Mouse (Mus musculus) forebrain, embryonic 15.5 days (tissue): ENCODE results near the gene Slc9a8. TPM values are rescaled to one million over a fixed set of nuclear protein-coding genes. Genes with fewer than 3 reads are reported as not detected.

Experiments
- ATAC-seq: fragments of 200-750 bp; cut with Nextera tagmentation; replicated peaks from 2 replicates; pipeline ENCODE4 v1.8.0; 2017; ENCODE audit warnings: mild to moderate bottlenecking, moderate TSS enrichment, moderate library complexity
- H3K27ac ChIP-seq: fragments of 300-500 bp; sonication (generic); replicated peaks from 2 replicates; pipeline ENCODE4 v1.5.1; 2015; ENCODE audit warnings: mild to moderate bottlenecking, inconsistent platforms
- H3K27me3 ChIP-seq: fragments of 300-500 bp; sonication (generic); 2 replicates; pipeline ENCODE4 v1.6.1; 2015; ENCODE audit warnings: inconsistent platforms
- H3K36me3 ChIP-seq: fragments of 300-500 bp; sonication (generic); 2 replicates; pipeline ENCODE4 v1.6.1; 2015; ENCODE audit warnings: mild to moderate bottlenecking, inconsistent platforms
- H3K4me1 ChIP-seq: fragments of 300-500 bp; sonication (generic); 2 replicates; pipeline ENCODE4 v1.6.1; 2015; ENCODE audit warnings: inconsistent platforms
- H3K4me2 ChIP-seq: fragments of 300-500 bp; sonication (generic); replicated peaks from 2 replicates; pipeline ENCODE4 v1.6.1; 2015; ENCODE audit warnings: mild to moderate bottlenecking, inconsistent platforms
- H3K4me3 ChIP-seq: fragments of 300-500 bp; sonication (generic); 2 replicates; pipeline ENCODE4 v1.5.1; 2015; ENCODE audit warnings: mild to moderate bottlenecking, inconsistent platforms
- H3K9ac ChIP-seq: fragments of 300-500 bp; sonication (generic); replicated peaks from 2 replicates; pipeline ENCODE4 v1.6.1; 2015; ENCODE audit warnings: mild to moderate bottlenecking, inconsistent platforms
- H3K9me3 ChIP-seq: fragments of 300-500 bp; sonication (generic); 2 replicates; pipeline ENCODE4 v1.6.1; 2016; ENCODE audit warnings: inconsistent platforms
- WGBS: fragments of 180-500 bp; shearing (Covaris S2); methylation state at CpG from one replicate; pipeline ENCODE4 v1.1.7; 2015; ENCODE audit warnings: mixed read lengths; 5-methylcytosine and 5-hydroxymethylcytosine counted together
- polyA plus RNA-seq: library from polyadenylated mRNA; unstranded; fragments of >200 nt; fragmentation: Nextera tagmentation; extraction: Ambion mirVana; gene quantifications from 2 replicates; pipeline ENCODE4 v1.2.1, GENCODE M21; 2015

Slc9a8 gene
- polyA plus RNA-seq, 1 experiment from 2014 or later, result 20.4 TPM

- Histone ChIP-seq H3K27me3 (no peaks in the 10 kb centered on the region), H3K27ac (no peak overlapping the region), H3K4me2 (no peak overlapping the region), H3K9ac (no peak overlapping the region), H3K4me3 (no peak overlapping the region), H3K9me3 (no peaks in the 10 kb centered on the region), H3K36me3 (peaks cover 27% of the 10 kb centered on the region), H3K4me1 (peaks cover 21% of the 10 kb centered on the region)
- ATAC-seq, result no peak
- WGBS, result 50% methylated on average over 2 of the region's 2 CpGs
Measured at GRCm38 (mm10) chr2:167478128-167478527, 56.6 kb downstream of the Slc9a8 start.

- Histone ChIP-seq H3K9me3 (no peaks in the 10 kb centered on the region), H3K27me3 (no peaks in the 10 kb centered on the region), H3K9ac (no peak overlapping the region), H3K27ac (no peak overlapping the region), H3K4me3 (no peak overlapping the region), H3K4me2 (no peak overlapping the region), H3K36me3 (peaks cover 30% of the 10 kb centered on the region), H3K4me1 (peaks cover 21% of the 10 kb centered on the region)
- ATAC-seq, result no peak
- WGBS, result 97% methylated on average over 1 of the region's 1 CpGs
Measured at GRCm38 (mm10) chr2:167479501-167479900, 58.0 kb downstream of the Slc9a8 start.

GRCm38 (mm10) chr2:167482681-167483080, 61.2 kb downstream of the Slc9a8 start:
- Histone ChIP-seq H3K27me3 (no peaks in the 10 kb centered on the region), H3K9ac (no peak overlapping the region), H3K4me2 (no peak overlapping the region), H3K36me3 (peaks cover 27% of the 10 kb centered on the region), H3K4me3 (no peak overlapping the region), H3K27ac (no peak overlapping the region), H3K9me3 (no peaks in the 10 kb centered on the region), H3K4me1 (peaks cover 22% of the 10 kb centered on the region)
- 86% methylated on average over 4 of the region's 4 CpGs for WGBS
- no peak for ATAC-seq

- Histone ChIP-seq H3K9me3 (no peaks in the 10 kb centered on the region), H3K27me3 (no peaks in the 10 kb centered on the region), H3K4me1 (peaks cover 23% of the 10 kb centered on the region), H3K4me2 (no peak overlapping the region), H3K4me3 (no peak overlapping the region), H3K9ac (no peak overlapping the region), H3K36me3 (peaks cover 27% of the 10 kb centered on the region), H3K27ac (no peak overlapping the region)
- 95% methylated on average over 27 of the region's 27 CpGs for WGBS
- no peak for ATAC-seq
Measured at GRCm38 (mm10) chr2:167483081-167483826, 61.7 kb downstream of the Slc9a8 start.

GRCm38 (mm10) chr2:167483827-167484410, 62.4 kb downstream of the Slc9a8 start:
- H3K9ac ChIP-seq, result no peak overlapping the region
- H3K9me3 ChIP-seq, result no peaks in the 10 kb centered on the region
- H3K4me2 ChIP-seq, result no peak overlapping the region
- no peaks in the 10 kb centered on the region for H3K27me3 ChIP-seq
- peaks cover 28% of the 10 kb centered on the region for H3K4me1 ChIP-seq
- H3K4me3 ChIP-seq, result no peak overlapping the region
- WGBS, result 93% methylated on average over 24 of the region's 24 CpGs
- peaks cover 27% of the 10 kb centered on the region for H3K36me3 ChIP-seq
- no peak for ATAC-seq
- H3K27ac ChIP-seq, result no peak overlapping the region

- 0 out of 2 replicates have a peak, but pooled peaks have one; percentile 6 for ATAC-seq
- peaks cover 27% of the 10 kb centered on the region for H3K36me3 ChIP-seq
- 96% methylated on average over 11 of the region's 11 CpGs for WGBS
- no peaks in the 10 kb centered on the region for H3K27me3 ChIP-seq
- peak overlapping the region; percentile 63; the same call in 1 of the 2 replicates for H3K27ac ChIP-seq
- no peak overlapping the region for H3K9ac ChIP-seq
- H3K4me3 ChIP-seq, result no peak overlapping the region
- peaks cover 28% of the 10 kb centered on the region for H3K4me1 ChIP-seq
- H3K9me3 ChIP-seq, result no peaks in the 10 kb centered on the region
- no peak overlapping the region for H3K4me2 ChIP-seq
Measured at GRCm38 (mm10) chr2:167484932-167485331, 63.4 kb downstream of the Slc9a8 start.

GRCm38 (mm10) chr2:167485501-167486377, 64.2 kb downstream of the Slc9a8 start:
- Histone ChIP-seq H3K36me3 (peaks cover 25% of the 10 kb centered on the region), H3K9me3 (no peaks in the 10 kb centered on the region), H3K9ac (no peak overlapping the region), H3K27ac (peak overlapping the region; percentile 63), H3K27me3 (no peaks in the 10 kb centered on the region), H3K4me1 (peaks cover 33% of the 10 kb centered on the region), H3K4me3 (no peak overlapping the region), H3K4me2 (no peak overlapping the region)
- ATAC-seq, result peak; percentile 49
- 61% methylated on average over 7 of the region's 7 CpGs for WGBS

GRCm38 (mm10) chr2:167486573-167486972, 65.1 kb downstream of the Slc9a8 start:
- H3K4me1 ChIP-seq, result peaks cover 41% of the 10 kb centered on the region
- H3K9me3 ChIP-seq, result no peaks in the 10 kb centered on the region
- peak overlapping the region; percentile 63; the same call in 1 of the 2 replicates for H3K27ac ChIP-seq
- ATAC-seq, result no peak
- H3K4me2 ChIP-seq, result no peak overlapping the region
- no peak overlapping the region for H3K4me3 ChIP-seq
- 85% methylated on average over 4 of the region's 4 CpGs for WGBS
- peaks cover 24% of the 10 kb centered on the region for H3K36me3 ChIP-seq
- no peaks in the 10 kb centered on the region for H3K27me3 ChIP-seq
- no peak overlapping the region for H3K9ac ChIP-seq

GRCm38 (mm10) chr2:167487551-167487950, 66.0 kb downstream of the Slc9a8 start:
- 97% methylated on average over 6 of the region's 6 CpGs for WGBS
- Histone ChIP-seq H3K27me3 (no peaks in the 10 kb centered on the region), H3K9me3 (no peaks in the 10 kb centered on the region), H3K36me3 (peaks cover 19% of the 10 kb centered on the region), H3K4me1 (peaks cover 47% of the 10 kb centered on the region), H3K9ac (no peak overlapping the region), H3K4me2 (no peak overlapping the region), H3K27ac (no peak overlapping the region), H3K4me3 (no peak overlapping the region)
- no peak for ATAC-seq

GRCm38 (mm10) chr2:167487994-167488393, 66.5 kb downstream of the Slc9a8 start:
- H3K4me2 ChIP-seq, result no peak overlapping the region
- no peak overlapping the region for H3K9ac ChIP-seq
- ATAC-seq, result no peak
- no peaks in the 10 kb centered on the region for H3K27me3 ChIP-seq
- H3K36me3 ChIP-seq, result peaks cover 15% of the 10 kb centered on the region
- peaks cover 47% of the 10 kb centered on the region for H3K4me1 ChIP-seq
- no peaks in the 10 kb centered on the region for H3K9me3 ChIP-seq
- 89% methylated on average over 6 of the region's 6 CpGs for WGBS
- H3K27ac ChIP-seq, result no peak overlapping the region
- no peak overlapping the region for H3K4me3 ChIP-seq

- H3K9ac ChIP-seq, result peak overlapping the region; percentile 93
- H3K27ac ChIP-seq, result peak overlapping the region; percentile 98
- H3K4me3 ChIP-seq, result peak overlapping the region; percentile 87
- H3K4me1 ChIP-seq, result peaks cover 43% of the 10 kb centered on the region
- no peaks in the 10 kb centered on the region for H3K36me3 ChIP-seq
- ATAC-seq, result no peak
- no peaks in the 10 kb centered on the region for H3K9me3 ChIP-seq
- H3K27me3 ChIP-seq, result no peaks in the 10 kb centered on the region
- WGBS, result 65% methylated on average over 4 of the region's 4 CpGs
- H3K4me2 ChIP-seq, result peak overlapping the region; percentile 94
Measured at GRCm38 (mm10) chr2:167490813-167491525, 69.5 kb downstream of the Slc9a8 start.
